Mouse (Mus musculus): Measurements from ENCODE around the gene Rpl22. TPM values are rescaled to one million over a fixed set of nuclear protein-coding genes. Genes with fewer than 3 reads are reported as not detected.

Rpl22 gene
- polyA plus RNA-seq, 1 experiment from 2014 or later: 243 TPM

DNA sequence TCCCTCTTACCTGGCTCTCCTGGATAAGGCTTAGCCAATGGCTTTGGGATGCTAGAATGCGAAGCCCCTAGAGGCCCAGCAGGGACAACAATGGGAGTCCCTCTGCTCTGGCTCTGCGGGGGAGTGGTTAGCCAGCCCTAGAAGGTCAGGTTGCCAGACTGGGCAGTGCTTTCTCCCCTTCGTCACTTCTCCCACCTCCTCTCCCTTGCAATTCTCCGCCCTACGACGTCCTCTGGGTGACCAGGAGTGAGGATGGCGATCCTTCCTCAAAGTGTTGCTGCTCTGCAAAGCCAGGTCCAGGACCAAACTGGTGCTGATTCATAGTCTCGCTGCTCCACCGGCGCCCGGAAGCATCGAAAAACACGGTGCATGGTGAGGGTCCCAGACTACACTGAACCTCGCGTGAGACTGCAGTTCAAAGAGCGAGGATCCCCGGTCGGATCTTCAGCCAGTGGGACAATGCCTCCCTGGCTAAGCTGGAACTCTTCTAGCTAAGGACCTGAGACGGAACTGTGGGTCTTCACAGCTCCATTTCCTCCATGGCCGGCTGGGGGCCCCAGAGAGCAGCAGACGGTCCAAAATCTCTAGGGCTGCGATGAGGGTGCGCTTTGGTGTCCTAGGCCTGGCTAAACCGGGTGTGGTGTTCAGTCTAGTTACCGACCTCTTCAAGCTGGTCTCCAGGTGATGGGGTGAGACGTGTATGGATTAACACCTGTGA lies 6.9 kb upstream of the Rpl22 start, which contains the start of gene Rnf207:
Gene Rnf207 (minus strand): TSS at position 477 of the 718 bp plus-strand sequence.
- Histone ChIP-seq H3K9ac (peak within 1 kb of the TSS; percentile 61), H3K9me3 (replicated peaks) (no peaks in the 10 kb centered on the region), H3K27me3 (peaks cover 37% of the 10 kb centered on the region), H3K36me3 (no peaks in the 10 kb centered on the region), H3K27ac (peak within 1 kb of the TSS; percentile 97), H3K4me3 (peak within 1 kb of the TSS; percentile 52), H3K4me2 (peak within 1 kb of the TSS; percentile 69), H3K4me1 (replicated peaks) (peaks cover 38% of the 10 kb centered on the region)
- WGBS: 3% methylated on average over 26 of the region's 26 CpGs
- peak; percentile 65 for ATAC-seq (replicated peaks; ENCODE audit: insufficient number of reproducible peaks, insufficient read depth, low FRiP score, low read depth)

GRCm38 (mm10) chr4:152321464-152321863 lies 4.1 kb upstream of the Rpl22 start:
- no peak for ATAC-seq (replicated peaks; ENCODE audit: insufficient number of reproducible peaks, insufficient read depth, low FRiP score, low read depth)
- no peak overlapping the region for H3K9ac ChIP-seq

DNA sequence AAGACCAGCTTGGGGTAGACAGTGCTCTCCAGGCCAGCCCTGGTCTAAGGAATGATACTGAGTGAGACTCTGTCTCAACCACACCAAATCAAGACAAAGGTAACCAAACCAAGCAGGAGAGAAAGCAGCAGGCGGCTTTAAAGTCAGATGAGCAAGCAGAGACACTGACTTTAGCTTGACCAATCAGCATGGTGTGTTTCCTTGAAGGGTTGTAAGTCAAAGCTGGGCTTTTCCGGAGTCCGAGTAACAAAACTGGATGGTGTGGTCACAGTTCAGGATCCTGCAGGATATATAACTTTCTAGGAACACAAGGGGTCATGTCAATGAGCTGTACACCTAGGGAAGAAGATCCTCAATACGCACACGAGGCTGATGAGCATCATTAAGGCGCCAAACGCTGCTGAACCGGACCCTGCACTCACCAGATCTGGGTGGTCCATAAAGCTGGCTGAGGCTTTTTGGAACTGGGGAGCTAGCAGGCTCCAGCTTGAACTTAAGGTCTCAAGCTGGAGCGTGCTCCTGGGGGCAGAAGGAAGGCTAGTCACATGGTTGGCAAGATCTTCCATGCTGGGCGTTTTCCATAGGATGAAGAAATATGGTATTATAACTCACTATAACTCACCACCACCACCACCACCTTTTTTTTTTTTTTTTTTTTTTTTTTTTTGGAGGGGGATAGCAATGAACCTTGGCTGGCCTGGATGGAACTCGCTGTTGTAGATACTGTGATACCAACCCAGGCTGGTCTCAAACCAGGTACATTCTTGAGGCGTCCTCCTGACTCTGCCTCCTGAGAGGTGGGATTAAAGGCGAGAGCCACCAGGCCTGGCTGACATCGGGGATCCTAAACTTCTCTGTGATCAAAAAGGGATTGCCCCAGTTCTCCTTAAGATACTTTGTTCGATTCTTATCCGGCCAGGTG lies 640 bp upstream of the Rpl22 start:
- 44% methylated on average over 16 of the region's 16 CpGs for WGBS
- no peak overlapping the region for H3K27ac ChIP-seq
- no peak; the same call in 1 of the 2 replicates for ATAC-seq (replicated peaks; ENCODE audit: insufficient number of reproducible peaks, insufficient read depth, low FRiP score, low read depth)
- peaks cover 12% of the 10 kb centered on the region for H3K4me1 ChIP-seq (replicated peaks)
- H3K9ac ChIP-seq: no peak overlapping the region
- H3K4me3 ChIP-seq: peak overlapping the region; percentile 78
- no peaks in the 10 kb centered on the region for H3K27me3 ChIP-seq
- no peaks in the 10 kb centered on the region for H3K9me3 ChIP-seq (replicated peaks)
- peak overlapping the region; percentile 53 for H3K4me2 ChIP-seq
- peaks cover 22% of the 10 kb centered on the region for H3K36me3 ChIP-seq

More at GRCm38 (mm10) chr4:152321464-152321863, 4.1 kb upstream of the Rpl22 start:
- H3K27ac ChIP-seq: no peak overlapping the region
- 53% methylated on average over 5 of the region's 5 CpGs for WGBS
- no peaks in the 10 kb centered on the region for H3K9me3 ChIP-seq (replicated peaks)
- no peak overlapping the region for H3K4me3 ChIP-seq
- peaks cover 19% of the 10 kb centered on the region for H3K4me1 ChIP-seq (replicated peaks)
- peaks cover 11% of the 10 kb centered on the region; the same call in 1 of the 2 replicates for H3K27me3 ChIP-seq
- no peaks in the 10 kb centered on the region for H3K36me3 ChIP-seq
- H3K4me2 ChIP-seq: no peak overlapping the region

DNA sequence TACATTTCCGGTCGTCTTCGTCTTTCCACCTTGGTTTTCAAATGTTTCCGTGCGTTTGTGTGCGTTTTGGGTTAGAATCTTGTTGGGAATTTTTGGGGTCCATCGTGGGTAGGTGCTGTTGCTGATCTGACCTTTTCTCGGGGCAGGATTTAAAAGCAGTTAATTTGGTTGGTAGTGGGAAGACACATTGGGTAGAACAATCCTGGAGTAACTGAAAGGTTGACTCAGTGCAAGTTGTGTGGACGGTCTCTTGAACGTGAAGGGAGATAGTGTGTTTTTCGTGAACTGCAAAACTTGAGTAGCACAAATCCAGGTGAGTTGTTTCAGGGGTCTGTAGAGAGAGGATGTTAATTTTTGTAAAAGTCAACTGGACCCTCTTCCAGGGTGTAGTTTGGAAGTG lies 1.0 kb downstream of the Rpl22 start:
- ATAC-seq (replicated peaks; ENCODE audit: insufficient number of reproducible peaks, insufficient read depth, low FRiP score, low read depth): no peak
- Histone ChIP-seq H3K4me2 (peak overlapping the region; percentile 78), H3K9ac (peak overlapping the region; percentile 92), H3K9me3 (replicated peaks) (no peaks in the 10 kb centered on the region), H3K36me3 (peaks cover 37% of the 10 kb centered on the region), H3K27ac (no peak overlapping the region), H3K27me3 (no peaks in the 10 kb centered on the region), H3K4me3 (peak overlapping the region; percentile 78), H3K4me1 (replicated peaks) (peaks cover 12% of the 10 kb centered on the region)
- 1% methylated on average over 11 of the region's 11 CpGs for WGBS

- no peaks in the 10 kb centered on the region for H3K27me3 ChIP-seq
- H3K9me3 ChIP-seq (replicated peaks): no peaks in the 10 kb centered on the region
- no peak overlapping the region for H3K27ac ChIP-seq
- no peak overlapping the region for H3K9ac ChIP-seq
- peaks cover 54% of the 10 kb centered on the region for H3K36me3 ChIP-seq
- H3K4me3 ChIP-seq: no peak overlapping the region
- no peak for ATAC-seq (replicated peaks; ENCODE audit: insufficient number of reproducible peaks, insufficient read depth, low FRiP score, low read depth)
- H3K4me2 ChIP-seq: no peak overlapping the region
- WGBS: 72% methylated on average over 6 of the region's 6 CpGs
- peaks cover 12% of the 10 kb centered on the region for H3K4me1 ChIP-seq (replicated peaks)
Measured at GRCm38 (mm10) chr4:152328691-152329090, 3.1 kb downstream of the Rpl22 start.

GRCm38 (mm10) chr4:152332952-152333351 lies 7.4 kb downstream of the Rpl22 start:
- H3K4me3 ChIP-seq: no peak overlapping the region
- ATAC-seq (replicated peaks; ENCODE audit: insufficient number of reproducible peaks, insufficient read depth, low FRiP score, low read depth): peak; percentile 37
- H3K4me2 ChIP-seq: no peak overlapping the region
- H3K36me3 ChIP-seq: peaks cover 58% of the 10 kb centered on the region
- no peaks in the 10 kb centered on the region for H3K4me1 ChIP-seq (replicated peaks)
- H3K9ac ChIP-seq: no peak overlapping the region
- 30% methylated on average over 2 of the region's 2 CpGs for WGBS
- H3K27me3 ChIP-seq: peaks cover 16% of the 10 kb centered on the region
- H3K9me3 ChIP-seq (replicated peaks): no peaks in the 10 kb centered on the region
- no peak overlapping the region for H3K27ac ChIP-seq

DNA sequence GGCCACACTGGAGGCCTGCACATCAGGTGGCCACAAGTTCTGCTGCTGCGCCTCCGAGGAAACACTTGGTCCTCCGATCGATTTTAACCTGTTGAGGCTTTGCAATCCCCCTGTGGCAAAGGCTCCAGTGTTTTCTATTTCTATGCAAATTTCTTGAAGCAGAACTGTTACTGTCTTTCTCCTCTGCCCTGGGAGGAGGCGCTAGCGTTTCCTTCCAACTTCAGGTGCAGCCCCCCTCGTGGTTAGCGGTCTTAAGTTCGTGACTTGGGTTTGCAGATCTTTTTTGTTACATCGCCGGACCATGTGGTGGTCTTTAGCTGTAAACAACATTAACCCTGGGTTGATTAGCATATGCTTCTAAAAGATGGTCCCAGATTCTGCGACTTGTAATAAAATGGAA lies 8.0 kb downstream of the Rpl22 start:
- WGBS: 91% methylated on average over 12 of the region's 12 CpGs
- H3K4me1 ChIP-seq (replicated peaks): peaks cover 5% of the 10 kb centered on the region

DNA sequence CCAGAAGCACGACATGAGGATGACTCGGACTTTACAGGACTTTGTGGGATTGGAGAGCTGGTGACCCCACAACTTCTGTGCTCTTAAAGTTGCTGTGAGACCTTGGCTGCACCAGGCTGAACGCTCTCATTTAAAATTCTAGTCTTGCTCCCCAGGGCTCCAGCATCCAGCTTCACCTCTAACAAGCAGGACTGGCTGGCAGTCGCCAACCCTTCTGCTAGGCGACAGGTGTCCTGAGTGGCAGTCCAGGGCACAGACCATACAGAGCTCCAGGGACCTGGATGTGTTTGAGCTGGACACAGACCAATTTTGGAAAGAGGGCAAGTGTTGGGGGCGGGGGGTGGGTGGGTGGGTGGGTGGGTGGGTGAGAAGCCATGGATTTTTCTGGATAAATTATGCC lies 12.2 kb downstream of the Rpl22 start:
- Histone ChIP-seq H3K36me3 (peaks cover 16% of the 10 kb centered on the region), H3K9ac (no peak overlapping the region), H3K4me3 (no peak overlapping the region), H3K4me2 (no peak overlapping the region), H3K27ac (no peak overlapping the region), H3K4me1 (replicated peaks) (peaks cover 20% of the 10 kb centered on the region), H3K9me3 (replicated peaks) (no peaks in the 10 kb centered on the region), H3K27me3 (peaks cover 63% of the 10 kb centered on the region)
- 34% methylated on average over 6 of the region's 6 CpGs for WGBS
- no peak for ATAC-seq (replicated peaks; ENCODE audit: insufficient number of reproducible peaks, insufficient read depth, low FRiP score, low read depth)

More for the DNA sequence above, 8.0 kb downstream of the Rpl22 start:
- H3K27me3 ChIP-seq: peaks cover 22% of the 10 kb centered on the region
- H3K4me3 ChIP-seq: no peak overlapping the region
- H3K9me3 ChIP-seq (replicated peaks): no peaks in the 10 kb centered on the region
- H3K36me3 ChIP-seq: peaks cover 53% of the 10 kb centered on the region
- H3K9ac ChIP-seq: no peak overlapping the region
- no peak overlapping the region for H3K4me2 ChIP-seq
- ATAC-seq (replicated peaks; ENCODE audit: insufficient number of reproducible peaks, insufficient read depth, low FRiP score, low read depth): no peak
- no peak overlapping the region for H3K27ac ChIP-seq

DNA sequence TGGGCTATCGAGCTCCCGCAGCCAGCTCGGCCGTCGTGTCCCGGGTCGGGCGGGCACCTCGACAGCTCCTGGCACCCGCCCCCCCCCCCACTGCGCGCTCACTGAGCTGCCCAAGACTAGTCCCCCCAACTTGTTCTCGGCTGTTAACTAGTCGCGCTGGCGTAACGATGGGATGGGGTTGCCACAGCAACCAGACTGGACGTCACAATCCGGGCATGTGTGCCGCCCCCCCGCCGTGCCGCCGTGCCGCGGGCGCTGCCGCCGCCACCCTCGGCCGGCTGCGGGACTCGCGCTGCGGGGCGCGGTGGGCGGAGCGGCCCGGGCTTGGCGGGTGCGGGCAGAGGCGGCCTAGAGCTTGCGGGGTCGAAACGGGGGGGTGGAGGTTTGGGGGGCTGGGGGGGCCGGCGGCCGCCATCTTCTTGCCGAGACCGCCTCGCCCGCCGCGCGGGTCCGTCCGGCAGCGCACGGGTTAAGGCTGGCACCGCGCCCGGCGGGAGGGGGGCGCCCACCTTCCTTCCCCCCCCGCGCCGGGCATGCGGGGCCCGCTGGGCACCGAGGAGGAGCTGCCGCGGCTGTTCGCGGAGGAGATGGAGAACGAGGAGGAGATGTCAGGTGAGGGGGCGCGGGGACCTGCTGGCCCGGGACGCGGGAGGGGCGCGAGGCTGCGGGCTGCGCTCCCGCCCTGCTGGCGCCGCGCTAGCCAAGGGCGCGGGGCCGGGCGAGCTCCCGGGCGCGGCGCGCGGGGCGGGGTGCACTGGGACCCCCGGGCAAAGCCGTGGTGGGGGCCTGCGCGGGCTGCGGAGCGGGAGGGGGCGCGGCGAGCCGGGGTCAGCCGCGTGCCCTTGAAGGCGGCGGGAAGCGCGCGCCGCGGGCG lies 13.1 kb downstream of the Rpl22 start, which contains the start of gene Chd5:
Gene Chd5 (plus strand): TSS at position 233 of the 874 bp plus-strand sequence.
- under 1% methylated on average over 77 of the region's 120 CpGs for WGBS
- Histone ChIP-seq H3K27ac (no peak within 1 kb of the TSS), H3K9ac (peak within 1 kb of the TSS; percentile 53), H3K36me3 (peaks cover 8% of the 10 kb centered on the region), H3K4me2 (peak within 1 kb of the TSS; percentile 97), H3K9me3 (replicated peaks) (no peaks in the 10 kb centered on the region), H3K4me3 (peak within 1 kb of the TSS; percentile 56), H3K4me1 (replicated peaks) (peaks cover 20% of the 10 kb centered on the region), H3K27me3 (peaks cover 72% of the 10 kb centered on the region)
- no peak for ATAC-seq (replicated peaks; ENCODE audit: insufficient number of reproducible peaks, insufficient read depth, low FRiP score, low read depth)

DNA sequence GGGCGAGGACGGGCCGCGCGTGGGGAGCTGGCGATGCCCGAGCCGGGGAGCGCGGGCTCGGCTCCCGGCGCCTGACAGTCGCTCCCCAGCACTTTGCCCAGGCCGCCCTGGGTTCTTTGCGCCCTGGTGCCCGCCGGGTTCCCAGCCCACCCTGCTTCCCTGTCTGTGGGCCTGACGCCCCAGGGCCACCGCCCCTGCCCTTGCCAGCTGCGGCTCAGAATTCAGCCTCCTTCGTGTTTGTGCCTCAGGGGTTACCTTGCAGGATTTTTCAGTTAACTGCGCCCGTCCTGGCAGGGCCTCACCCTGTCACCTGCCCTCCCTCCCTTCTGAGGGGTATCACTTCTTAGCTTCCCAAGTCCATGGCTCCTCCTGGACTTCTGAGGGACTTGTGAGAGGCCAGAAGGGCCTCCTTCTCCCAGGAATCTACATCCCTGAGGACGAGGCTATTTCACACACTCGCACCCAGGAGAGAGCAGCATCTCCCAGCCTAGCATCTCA lies 13.8 kb downstream of the Rpl22 start:
- no peak for ATAC-seq (replicated peaks; ENCODE audit: insufficient number of reproducible peaks, insufficient read depth, low FRiP score, low read depth)
- Histone ChIP-seq H3K4me3 (peak overlapping the region; percentile 56), H3K27ac (no peak overlapping the region), H3K4me2 (peak overlapping the region; percentile 97), H3K9me3 (replicated peaks) (no peaks in the 10 kb centered on the region), H3K27me3 (peaks cover 79% of the 10 kb centered on the region), H3K36me3 (peaks cover 1% of the 10 kb centered on the region), H3K9ac (peak overlapping the region; percentile 53), H3K4me1 (replicated peaks) (peaks cover 23% of the 10 kb centered on the region)
- 4% methylated on average over 25 of the region's 26 CpGs for WGBS

Measured in heart, embryonic 15.5 days (tissue).